Comparison of ENCODE assay signal across 10 mouse cellular contexts in genomic region chr8:106394493-106394892, GRCm38 (mm10). TPM values are rescaled to one million over a fixed set of nuclear protein-coding genes. Genes with fewer than 3 reads are reported as not detected.
DNase-seq lines count a peak whose midpoint lies in the region; ATAC-seq and TF ChIP-seq lines count a peak whose summit lies in the region.
"Had no signal": no experiment of that assay in that cellular context is flagged by ENCODE, and none has a peak within 500 bp of the region (broad histone marks: within the 10 kb centered on the region; RNA-seq: fewer than 3 reads in every experiment).

No protein-coding gene starts in this region.

- no peak for TF ChIP-seq POLR2A in lung, adult 2 months (IDR thresholded peaks at IDR 0.05; ENCODE audit: borderline replicate concordance, extremely low read depth, low read depth, low read length)

- no peaks in the 10 kb centered on the region for H3K27me3 ChIP-seq in heart, postnatal 0 days (ENCODE audit: control insufficient read depth, insufficient read depth, low read length)
- no peaks in the 10 kb centered on the region for H3K27me3 ChIP-seq in splenic B cell, adult 2 months (ENCODE audit: control insufficient read depth, insufficient read depth, low read length, poor library complexity, severe bottlenecking)

- no peak for TF ChIP-seq CTCF in lung, adult 2 months (IDR thresholded peaks at IDR 0.05; ENCODE audit: insufficient read depth, low read length)
- no peak for TF ChIP-seq CTCF in heart, postnatal 0 days (IDR thresholded peaks at IDR 0.05; ENCODE audit: low read depth)

- no peaks in the 10 kb centered on the region for H3K36me3 ChIP-seq in heart, postnatal 0 days (replicated peaks; ENCODE audit: control insufficient read depth, insufficient read depth, low read length)
- no peaks in the 10 kb centered on the region for H3K36me3 ChIP-seq in splenic B cell, adult 2 months (ENCODE audit: control insufficient read depth, insufficient read depth, low read length, poor library complexity, severe bottlenecking)

- H3K4me1 ChIP-seq in lung, adult 2 months (ENCODE audit: control insufficient read depth, insufficient read depth, low read length) = no peaks in the 10 kb centered on the region; the same call in 1 of the 2 replicates
- H3K4me1 ChIP-seq in heart, postnatal 0 days (ENCODE audit: control insufficient read depth, insufficient read depth) = 0 out of 2 replicates have a peak, but pooled peaks cover 4% of the 10 kb centered on the region

- WGBS in lung, adult 2 months = 37% methylated on average over 4 of the region's 4 CpGs
- WGBS in heart, postnatal 0 days = 55% methylated on average over 4 of the region's 4 CpGs

- H3K9ac ChIP-seq in heart, postnatal 0 days (replicated peaks; ENCODE audit: low read depth, low read length) = no peak overlapping the region

- H3K4me3 ChIP-seq in lung, adult 2 months (replicated peaks; ENCODE audit: extremely low read depth, low read depth, low read length) = no peak overlapping the region
- H3K4me3 ChIP-seq in heart, postnatal 0 days (ENCODE audit: low read depth, low read length) = no peak overlapping the region
- H3K4me3 ChIP-seq: myocyte had no signal

- peak overlapping the region; percentile 4; the same call in 1 of the 2 replicates for H3K27ac ChIP-seq in heart, postnatal 0 days (ENCODE audit: low read depth)

- DNase-seq in adrenal gland, postnatal 10 days = peak; percentile 23
- DNase-seq in adrenal gland, adult 8-10 months = no peak
- peak; percentile 10 for DNase-seq in lung, adult 2 months
- no peak for DNase-seq in lung, postnatal 10 days
- no peak for DNase-seq in heart, postnatal 0 days (ENCODE audit: low spot score)
- peak; percentile 52 for DNase-seq in splenic B cell, adult 2 months (ENCODE audit: low read depth, low spot score)
- DNase-seq in frontal cortex, postnatal 25 days (ENCODE audit: low spot score in 2 of 2) = no peak
- no peak for DNase-seq in right cerebral cortex, postnatal 14 days
- DNase-seq: kidney, adult 8-10 months had no signal

- no peak for ATAC-seq in heart, postnatal 0 days (ENCODE audit: insufficient read depth, low read depth)

- no peaks in the 10 kb centered on the region for H3K9me3 ChIP-seq in heart, postnatal 0 days (replicated peaks; ENCODE audit: control insufficient read depth, low read length)

- TF ChIP-seq EP300 in heart, postnatal 0 days (IDR thresholded peaks at IDR 0.05; ENCODE audit: low read depth) = no peak

- no peak overlapping the region for H3K4me2 ChIP-seq in heart, postnatal 0 days (ENCODE audit: low read depth, low read length)

RNA-seq across cellular contexts. Expression of gene Zfp90, which starts 20.6 kb away (rescaled TPM):
- total RNA-seq in adrenal gland, postnatal 10 days (2021) = 1 to 10 TPM; 5.9 to 9.1 TPM
- total RNA-seq in adrenal gland, adult 8-10 months (2022) = 10 to 100 TPM in 2 of 4 experiments, 1 to 10 TPM in 2; 6.4 to 12.4 (median 8.9) TPM
- polyA plus RNA-seq in lung, adult 2 months (2012; rRNA removed) = 1.7 and 2.7 TPM in 2 replicates
- total RNA-seq in heart, postnatal 0 days (2014; rRNA removed; ENCODE audit: low replicate concordance) = 8.7 and 11.5 TPM in 2 replicates
- polyA plus RNA-seq in heart, postnatal 0 days (2015; fragmentation: Nextera tagmentation; extraction: Ambion mirVana) = 8.2 and 10.7 TPM in 2 replicates

RNA-seq across cellular contexts. Expression of gene Smpd3, which starts 56.7 kb away (rescaled TPM):
- 10 to 100 TPM in 1 of 2 experiments, 1 to 10 TPM in 1; 9.9 to 12.6 TPM for total RNA-seq in adrenal gland, postnatal 10 days (2021)
- 10 to 100 TPM in 3 of 4 experiments, 1 to 10 TPM in 1; 8.3 to 13.7 (median 11.4) TPM for total RNA-seq in adrenal gland, adult 8-10 months (2022)
- polyA plus RNA-seq in lung, adult 2 months (2012; rRNA removed) = 3.3 and 7.6 TPM in 2 replicates
- total RNA-seq in heart, postnatal 0 days (2014; rRNA removed; ENCODE audit: low replicate concordance) = 6.5 and 8.0 TPM in 2 replicates
- polyA plus RNA-seq in heart, postnatal 0 days (2015; fragmentation: Nextera tagmentation; extraction: Ambion mirVana) = 2.4 and 2.5 TPM in 2 replicates

Comparison
In these comparisons a context has a peak if more than half of its experiments do, and no peak if none do; other contexts are left out.
1. DNase-seq: peak in adrenal gland, postnatal 10 days (single experiment), lung, adult 2 months (single experiment) and splenic B cell, adult 2 months (single experiment); none in adrenal gland, adult 8-10 months (single experiment), lung, postnatal 10 days (single experiment), heart, postnatal 0 days (single experiment), frontal cortex, postnatal 25 days (0 of 2) and right cerebral cortex, postnatal 14 days (single experiment).